Mouse (Mus musculus): Measurements from ENCODE around the gene Gm37240.

- TF ChIP-seq CTCF (IDR thresholded peaks at IDR 0.05; ENCODE audit: low read depth), result no peak
- TF ChIP-seq EP300 (optimal IDR thresholded peaks at IDR 0.05), result no peak
These were observed 1426.8 kb downstream of the Gm37240 start for GRCm38 (mm10) chr3:84460499-84460898.
